Mouse (Mus musculus): ENCODE measurements around the gene 2410002F23Rik.
"Not testable (repeated sequence)": the region's sequence is repeated elsewhere in the genome, so short reads cannot be mapped to it uniquely, and the experiment has no call there.

Gene 2410002F23Rik

DNA sequence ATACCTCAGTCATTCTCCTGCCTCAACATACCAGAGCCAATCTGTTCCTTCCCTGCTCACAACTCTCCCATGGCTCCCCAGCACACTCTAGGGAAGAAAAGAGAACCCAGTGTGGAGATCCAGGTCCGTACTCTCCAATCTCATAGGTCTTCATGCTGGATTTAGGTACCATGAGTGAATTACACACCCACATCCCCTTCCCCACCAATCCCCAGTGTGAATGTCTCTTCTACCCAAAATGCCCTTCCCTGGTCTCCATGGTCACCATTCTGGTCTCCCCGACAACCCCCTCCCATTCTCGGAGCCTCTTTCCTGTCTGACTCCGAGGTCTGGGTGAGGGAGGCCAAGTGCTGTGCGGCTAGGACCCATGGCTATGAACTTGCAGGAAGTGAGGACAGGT is 14.6 kb downstream of the 2410002F23Rik start, which contains the start of gene Gm15517:
TSS of gene Gm15517 (plus strand) at position 301 of the 400 bp plus-strand sequence.
- DNase-seq (ENCODE audit: extremely low spot score, low spot score): no peak

DNA sequence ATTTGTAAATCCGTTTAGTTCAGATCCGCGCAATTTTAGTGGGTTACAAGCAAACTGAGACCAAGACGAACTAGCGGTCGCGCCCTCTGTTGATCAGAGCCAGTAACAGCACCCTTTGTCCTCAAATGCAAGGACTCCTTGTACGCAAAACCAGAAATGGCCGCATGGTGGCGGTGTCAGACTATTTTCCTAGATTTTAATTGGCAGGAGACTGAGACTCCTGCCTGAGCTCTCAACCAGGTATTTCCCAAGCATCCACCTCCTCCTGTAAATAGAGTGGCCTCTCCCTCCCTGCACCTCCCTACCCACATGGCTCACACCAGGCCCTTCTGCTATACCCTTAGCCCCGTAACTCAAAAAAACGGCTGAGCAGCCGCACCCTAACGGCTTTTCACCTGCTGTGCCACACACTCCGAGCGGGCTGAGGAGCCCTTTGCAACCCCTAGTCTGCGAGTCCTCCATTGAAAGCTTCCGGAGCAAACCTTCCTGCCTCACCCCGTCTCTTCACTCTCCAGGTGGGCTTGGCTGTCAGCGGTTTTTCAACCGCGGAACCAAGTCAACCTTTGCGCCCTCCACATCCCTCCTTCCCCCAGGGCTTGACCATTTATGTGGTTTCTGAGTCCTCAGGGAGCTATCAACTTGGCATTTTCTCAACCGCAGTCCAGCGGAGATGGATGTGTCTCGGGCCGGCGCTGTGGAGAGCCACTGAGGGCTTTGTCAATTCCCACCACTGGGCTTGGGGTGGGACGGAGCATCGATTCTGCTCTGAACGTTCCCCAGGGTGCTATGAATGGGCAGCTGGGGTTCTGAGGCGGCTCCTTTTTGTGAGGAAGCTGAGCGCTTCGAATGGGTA is 16.5 kb downstream of the 2410002F23Rik start:
- DNase-seq (ENCODE audit: extremely low spot score, low spot score): peak; percentile 96

DNA sequence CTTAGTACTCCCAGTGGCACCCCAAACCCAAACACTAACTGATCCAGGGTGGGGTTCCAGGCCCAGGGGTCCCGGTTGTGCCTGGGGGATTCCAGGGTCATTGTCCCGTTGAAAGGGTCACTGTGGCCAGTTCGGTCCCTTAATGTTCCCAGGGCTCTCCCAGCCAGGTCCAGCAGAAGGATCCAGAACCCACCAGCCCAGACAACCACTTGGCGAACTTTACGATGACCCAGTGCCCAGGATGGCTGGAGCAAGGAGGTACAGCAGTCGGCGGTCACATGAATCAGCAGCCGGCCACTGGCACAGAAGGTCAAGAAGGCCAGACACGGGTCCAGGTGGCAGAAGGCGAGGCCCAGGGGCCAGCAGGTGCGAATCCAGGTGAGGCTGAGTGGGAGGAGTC is 21.6 kb downstream of the 2410002F23Rik start:
- DNase-seq (ENCODE audit: extremely low spot score, low spot score): no peak

DNA sequence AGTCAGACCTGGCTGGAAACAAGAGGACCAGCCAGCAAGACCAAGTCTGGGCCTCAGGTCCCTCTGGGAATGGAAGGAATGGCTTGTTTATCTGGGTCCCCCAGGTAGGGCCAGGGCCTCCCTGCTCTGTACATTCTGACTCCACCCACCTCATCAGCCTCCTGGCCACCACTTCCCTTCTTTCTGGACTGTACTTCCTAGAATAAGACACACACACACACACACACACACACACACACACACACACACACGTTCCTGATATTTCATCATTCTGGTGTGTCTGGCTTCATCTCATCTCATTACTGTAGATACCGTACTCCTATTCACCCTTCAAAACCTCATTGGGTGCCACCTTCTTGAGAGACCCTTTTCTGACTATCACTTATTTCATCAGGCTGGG is 22.9 kb downstream of the 2410002F23Rik start:
- DNase-seq (ENCODE audit: extremely low spot score, low spot score): no peak

DNA sequence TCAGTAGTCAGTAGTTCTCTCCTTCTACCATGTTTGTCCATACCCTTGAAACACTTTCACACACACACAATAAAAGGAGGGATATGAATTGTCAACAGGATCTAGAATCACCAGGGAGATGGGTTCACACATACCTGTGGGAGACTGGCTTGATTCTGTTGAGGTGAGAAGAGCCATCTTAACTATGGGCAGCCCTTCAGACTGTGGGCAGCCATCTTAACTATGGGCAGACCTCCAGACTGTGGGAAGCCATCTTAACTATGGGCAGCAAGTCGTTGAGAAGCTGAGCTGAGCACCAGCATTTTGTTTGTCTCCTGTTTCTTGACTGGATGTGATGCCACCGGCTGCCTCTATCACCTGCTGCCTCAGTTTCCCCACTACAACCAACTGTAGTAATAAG is 24.8 kb downstream of the 2410002F23Rik start:
- no peak for DNase-seq (ENCODE audit: extremely low spot score, low spot score)

DNA sequence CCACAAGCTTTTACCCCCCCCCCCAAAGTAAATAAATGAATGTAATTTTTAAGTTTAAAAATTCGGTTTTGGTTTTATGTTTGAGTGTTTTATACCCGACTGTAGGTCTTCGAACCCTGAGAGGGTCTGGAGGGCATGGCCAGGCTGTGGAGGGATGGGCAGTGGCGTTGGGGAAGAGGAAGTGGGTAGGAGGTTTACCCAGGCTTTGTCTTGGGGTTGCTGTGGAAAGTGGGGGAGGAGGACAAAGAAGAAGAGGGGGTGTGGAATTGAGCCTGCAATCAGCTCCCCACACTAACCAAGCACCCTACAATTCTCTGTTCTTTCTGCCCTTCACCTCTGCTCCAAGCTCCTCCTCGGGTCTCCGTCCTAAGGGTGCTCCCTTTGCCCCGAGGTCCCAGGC is 26.0 kb downstream of the 2410002F23Rik start:
- DNase-seq (ENCODE audit: extremely low spot score, low spot score): no peak

DNA sequence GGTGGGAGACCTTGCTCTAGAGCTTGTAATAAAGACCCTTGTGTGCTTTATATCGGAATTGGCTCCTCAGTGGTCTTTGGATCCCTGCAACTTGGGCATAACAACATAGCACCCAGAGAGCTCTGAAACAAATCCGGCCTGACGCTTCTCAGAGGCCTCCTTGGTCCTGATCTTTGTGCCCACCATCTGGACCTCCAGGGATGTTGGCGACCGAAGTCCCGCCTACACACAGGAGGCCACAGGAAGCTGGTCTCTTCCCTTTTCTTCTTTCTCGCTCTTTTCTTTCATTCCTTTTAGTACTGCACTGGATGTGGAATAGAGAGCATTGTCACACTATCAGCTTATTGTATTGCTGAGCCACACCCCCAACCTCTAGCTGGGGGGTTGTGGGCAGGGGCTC is 26.9 kb downstream of the 2410002F23Rik start:
- no peak for DNase-seq (ENCODE audit: extremely low spot score, low spot score)

DNA sequence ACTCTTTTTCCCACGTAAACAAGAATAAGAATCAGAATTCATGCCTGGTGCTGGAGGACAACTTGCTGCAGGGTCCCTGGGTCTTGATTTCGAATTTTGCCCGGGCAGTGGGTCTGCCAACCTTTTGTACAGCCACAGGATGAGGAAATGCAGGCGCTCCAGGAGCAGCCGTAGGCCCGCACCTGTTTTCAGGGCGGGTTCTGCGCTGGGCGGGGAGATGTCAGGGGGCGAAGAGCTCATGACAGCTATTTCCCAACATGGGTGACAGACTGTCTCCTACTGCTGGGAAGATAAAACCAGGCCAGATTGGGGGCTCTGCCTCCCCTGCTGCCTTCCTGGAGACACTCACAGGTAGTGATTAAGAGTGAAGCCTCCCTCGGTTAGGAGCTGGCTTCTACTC is 27.6 kb downstream of the 2410002F23Rik start:
- no peak for DNase-seq (ENCODE audit: extremely low spot score, low spot score)

- no peak for DNase-seq (ENCODE audit: extremely low spot score, low spot score)
These were observed 29.0 kb downstream of the 2410002F23Rik start for GRCm38 (mm10) chr7:44275546-44275945.

DNA sequence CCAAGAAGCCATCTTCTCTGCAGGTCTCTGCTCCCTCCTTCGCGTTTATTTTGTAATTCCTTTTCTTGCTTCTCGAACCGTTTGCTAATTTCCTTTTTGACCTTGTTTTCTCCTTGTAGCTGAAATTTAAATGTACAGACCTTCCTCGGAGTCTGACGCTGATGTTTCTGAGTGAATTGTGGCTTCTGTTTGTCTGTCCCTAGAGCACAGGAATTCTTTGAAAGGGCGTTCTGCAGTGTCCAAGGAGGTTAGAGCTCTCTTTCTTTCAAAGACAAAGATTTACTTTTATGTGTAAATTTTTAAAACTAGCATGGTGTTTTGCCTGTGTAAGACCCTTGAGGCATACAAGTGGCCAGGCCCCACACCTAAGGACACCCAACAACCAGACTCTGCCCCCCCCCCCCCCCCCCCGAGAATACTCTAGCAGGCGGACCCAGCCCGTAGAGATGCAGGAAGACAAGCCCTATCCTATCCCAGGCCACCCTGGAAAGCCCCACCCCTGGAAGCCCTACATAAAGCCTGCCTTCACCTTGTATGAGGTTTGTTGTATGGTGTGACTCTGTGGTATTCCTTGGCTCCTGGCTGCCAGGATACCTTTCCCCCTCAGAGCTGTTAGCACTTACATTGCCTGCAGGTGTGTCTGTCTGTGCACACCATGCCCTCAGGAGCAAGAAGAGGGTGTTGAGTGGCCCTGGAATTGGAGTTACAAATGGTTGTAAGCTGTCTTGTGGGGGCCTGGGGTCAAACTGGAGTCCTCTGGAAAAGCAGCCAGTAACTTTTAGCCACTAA is 30.1 kb downstream of the 2410002F23Rik start:
- DNase-seq (ENCODE audit: extremely low spot score, low spot score): no peak

- peak; percentile 37 for DNase-seq (ENCODE audit: extremely low spot score, low spot score)
These were observed 30.7 kb downstream of the 2410002F23Rik start for GRCm38 (mm10) chr7:44277250-44277622.

DNA sequence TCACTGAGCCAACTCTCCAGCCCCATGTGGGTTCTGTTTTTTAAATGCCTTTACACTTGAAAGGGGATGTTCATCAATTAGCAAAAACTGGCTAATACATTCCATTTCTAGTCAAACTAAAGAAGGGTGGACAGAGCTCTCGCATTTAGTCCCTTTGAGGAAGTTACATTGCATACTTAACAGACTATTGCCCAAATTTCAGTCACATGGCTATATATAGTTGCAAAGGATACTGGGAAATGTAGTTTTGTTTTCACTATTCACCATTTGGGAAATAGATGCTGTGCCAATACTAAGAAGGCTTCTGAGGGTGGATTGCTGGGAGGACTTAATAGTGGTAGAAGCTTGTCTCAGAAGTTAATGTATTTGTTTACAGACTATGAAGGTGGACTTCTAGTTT is 34.4 kb downstream of the 2410002F23Rik start:
- no peak for DNase-seq (ENCODE audit: extremely low spot score, low spot score)

DNA sequence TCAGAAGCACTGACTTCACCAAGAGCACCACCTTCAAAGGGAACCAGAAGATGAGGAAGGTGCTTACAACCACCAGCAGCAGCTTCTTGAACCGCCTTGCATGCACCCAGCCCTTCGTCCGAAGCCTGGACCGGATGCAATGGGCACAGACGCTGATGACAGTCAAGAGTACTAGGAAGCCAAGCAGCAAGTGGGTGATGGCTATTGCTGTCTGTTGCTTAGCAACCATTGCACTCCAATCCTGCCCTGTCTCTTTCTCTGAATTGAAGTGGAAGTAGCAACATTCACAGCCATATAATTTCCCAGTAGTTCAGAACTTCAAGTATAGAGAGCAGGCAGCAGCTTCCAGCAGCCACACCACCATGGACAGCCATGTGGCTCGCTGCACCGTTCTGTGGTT is 35.1 kb downstream of the 2410002F23Rik start:
- DNase-seq (ENCODE audit: extremely low spot score, low spot score): no peak

DNA sequence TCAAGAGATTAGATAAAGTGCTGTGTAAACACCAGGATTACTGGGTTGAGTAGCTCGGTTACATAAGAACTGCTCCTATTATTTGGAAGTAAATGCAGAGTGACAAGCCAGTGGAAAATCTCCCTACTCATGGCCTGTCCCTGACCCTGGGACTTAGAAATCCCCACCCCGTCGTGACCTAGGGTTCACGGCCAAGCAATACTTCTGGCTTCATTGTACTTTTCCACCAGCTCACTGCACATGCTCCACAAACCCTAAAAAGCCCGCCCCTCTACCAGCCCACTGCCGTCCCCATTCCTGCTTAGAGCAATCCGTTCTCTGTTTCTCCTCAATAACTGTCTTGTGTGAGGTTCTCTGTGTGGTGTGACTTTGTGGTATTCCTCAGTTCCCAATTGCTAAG is 41.2 kb downstream of the 2410002F23Rik start:
- no peak for DNase-seq (ENCODE audit: extremely low spot score, low spot score)

DNA sequence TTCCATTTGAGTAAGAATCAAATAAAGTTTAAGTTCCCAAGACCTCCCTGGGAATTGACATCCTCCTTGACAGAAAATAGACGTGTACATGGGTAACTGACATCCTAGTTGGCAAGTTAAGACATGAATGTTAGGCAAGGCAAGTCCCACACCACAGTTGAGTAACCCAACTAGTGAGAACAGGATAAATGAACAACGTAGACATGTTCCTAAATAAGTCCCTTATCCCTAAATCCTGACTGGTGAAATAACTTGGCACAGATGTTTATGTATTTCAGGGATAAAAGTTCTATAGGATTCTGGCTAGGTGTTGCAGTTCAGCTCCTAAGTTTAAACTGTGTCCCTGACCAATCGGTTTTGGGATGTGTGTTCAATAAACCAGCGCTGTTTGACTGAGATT is 44.5 kb downstream of the 2410002F23Rik start:
- no peak for DNase-seq (ENCODE audit: extremely low spot score, low spot score)

DNA sequence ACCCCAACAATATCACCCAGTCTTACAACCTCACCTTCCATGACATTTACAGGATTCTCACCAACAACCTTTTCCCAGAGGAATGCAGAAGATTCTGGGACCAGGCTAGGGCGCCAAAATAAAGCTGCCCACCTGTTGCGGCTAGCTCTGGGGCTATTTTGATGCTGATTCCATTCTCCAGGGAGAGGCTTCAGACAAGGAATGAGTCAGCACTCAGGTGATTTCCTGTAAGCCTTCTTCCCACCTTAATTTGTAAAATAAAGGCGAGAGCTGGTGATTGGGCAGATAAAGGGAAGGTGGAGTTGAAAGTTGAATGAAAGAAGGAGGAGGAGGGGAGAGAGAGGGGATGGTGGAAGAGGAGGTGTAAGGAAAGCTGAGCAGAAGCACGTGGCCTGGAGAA is 44.9 kb downstream of the 2410002F23Rik start:
- no peak for DNase-seq (ENCODE audit: extremely low spot score, low spot score)

DNA sequence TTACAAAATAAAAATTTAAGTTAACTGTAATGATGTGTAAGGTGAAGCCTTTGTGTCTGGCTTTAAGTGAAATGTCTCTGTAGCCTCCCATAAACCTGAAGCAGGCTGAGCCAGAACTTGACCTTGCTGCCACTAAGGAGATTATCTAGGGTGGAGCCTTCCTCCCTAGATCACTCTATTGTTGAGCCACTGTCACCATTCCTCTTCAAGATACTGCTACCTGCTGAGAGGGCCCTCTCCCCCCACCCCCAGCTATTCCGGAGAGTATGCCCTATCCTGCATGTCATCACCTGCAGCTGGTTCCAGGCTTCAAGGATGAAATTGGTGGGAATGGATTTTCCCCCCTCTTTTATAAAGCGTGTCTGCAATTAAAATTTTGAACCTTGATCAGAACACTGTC is 51.0 kb downstream of the 2410002F23Rik start:
- DNase-seq (ENCODE audit: extremely low spot score, low spot score): not testable (repeated sequence)
